Mouse (Mus musculus) ES-Bruce4 (cell line): ENCODE data around the gene Phlpp2.

Source experiments
- CTCF ChIP-seq: IDR thresholded peaks from one replicate; pipeline ENCODE4 v1.8.1; 2011; ENCODE audit warnings: low read depth, low read length
- POLR2A ChIP-seq: IDR thresholded peaks from one replicate; pipeline ENCODE4 v1.8.1; 2011; ENCODE audit warnings: low read length; ENCODE audit not compliant: insufficient read depth

DNA sequence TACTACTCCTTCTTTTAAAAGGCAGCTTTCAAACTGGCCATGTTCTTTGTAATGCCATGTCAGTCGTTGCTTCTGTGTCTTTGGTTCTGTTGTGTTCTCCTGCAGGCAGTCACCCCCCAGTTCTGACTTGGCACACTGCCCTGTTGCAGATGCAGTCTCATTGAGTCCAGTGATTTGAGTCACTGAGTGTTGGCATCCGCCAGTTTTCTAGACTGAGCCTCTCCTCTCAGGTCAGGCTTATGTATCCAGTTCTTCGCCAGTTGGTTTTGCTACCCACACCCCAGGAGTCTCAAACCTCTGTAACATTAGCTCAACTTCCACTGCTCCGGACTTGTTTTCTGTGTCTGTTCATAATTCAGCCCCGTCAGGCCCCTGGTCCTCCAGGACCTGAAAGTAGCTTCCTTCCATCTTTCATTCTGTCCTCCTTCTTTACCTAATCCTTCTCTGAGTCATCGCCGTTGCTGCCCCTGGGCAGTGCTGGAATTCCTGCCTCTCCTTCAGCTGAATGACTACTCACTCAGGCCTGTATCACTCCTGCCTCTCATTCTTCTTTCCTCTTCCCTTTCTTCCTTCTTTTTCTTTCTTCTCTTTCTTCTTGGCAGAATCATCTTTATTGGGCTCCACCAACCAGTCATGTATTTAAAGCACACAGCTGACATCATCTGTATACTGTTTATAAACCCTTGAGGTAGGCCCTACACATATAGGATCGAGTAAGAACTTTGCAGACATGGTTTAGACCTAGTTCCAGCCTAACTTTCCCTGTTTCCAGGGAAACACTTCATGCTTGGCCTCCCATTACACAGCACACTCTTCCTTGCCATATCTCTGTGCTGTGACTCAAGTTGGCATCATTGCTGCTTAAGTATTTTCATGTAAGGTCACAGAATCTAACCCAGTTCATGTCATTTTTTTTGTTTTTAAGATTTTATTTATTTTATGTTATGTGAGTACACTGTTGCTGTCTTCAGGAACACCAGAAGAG, 52.4 kb downstream of the Phlpp2 start:
- TF ChIP-seq POLR2A (no peak), CTCF (no peak)
